Comparison of ENCODE assay signal across 24 mouse cellular contexts in the genomic region with DNA sequence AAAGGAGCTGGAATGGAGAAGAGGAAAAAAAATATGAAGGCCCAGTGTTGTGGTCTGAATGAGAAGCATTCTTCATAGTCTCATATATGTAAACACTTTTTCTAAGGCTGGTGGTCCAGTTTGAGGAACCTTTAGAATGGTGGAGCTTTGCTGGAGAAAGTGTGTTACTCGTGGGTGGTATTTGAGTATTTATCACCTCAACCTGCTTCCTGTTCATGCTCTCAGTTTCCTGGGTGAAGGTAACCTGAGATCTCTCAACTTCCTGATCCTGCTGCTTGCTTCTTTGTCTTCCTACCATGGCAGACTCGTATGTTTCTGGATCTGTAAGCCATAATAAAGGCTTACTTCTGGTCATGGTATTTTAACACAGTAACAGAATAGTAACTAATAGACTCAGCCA.
A peak's percentile ranks its signal among the peaks of the same experiment; 100 is the strongest.
DNase-seq lines count a peak whose midpoint lies in the region; ATAC-seq lines count a peak whose summit lies in the region.
"Had no signal": no experiment of that assay in that cellular context is flagged by ENCODE, and none has a peak within 500 bp of the region (broad histone marks: within the 10 kb centered on the region; RNA-seq: fewer than 3 reads in every experiment).

No protein-coding gene starts in this region.

- peak; percentile 41 for ATAC-seq in CD4-positive, CD25-positive, alpha-beta regulatory T cell, adult 4 months
- ATAC-seq in monocyte, adult 5-6 weeks (replicated peaks; ENCODE audit: insufficient number of reproducible peaks, low FRiP score, low TSS enrichment, poor library complexity, severe bottlenecking) = no peak
- ATAC-seq in kidney, embryonic 16.5 days (ENCODE audit: low FRiP score, low TSS enrichment) = no peak
- ATAC-seq: forebrain, embryonic 14.5 days; forebrain, embryonic 16.5 days had no signal

- H3K36me3 ChIP-seq in kidney, embryonic 16.5 days (ENCODE audit: insufficient read depth, low read length) = no peaks in the 10 kb centered on the region
- H3K36me3 ChIP-seq: embryonic facial prominence, embryonic 13.5 days; embryonic facial prominence, embryonic 15.5 days; forebrain, embryonic 10.5 days; forebrain, embryonic 12.5 days had no signal

- no peak overlapping the region for H3K4me3 ChIP-seq in kidney, embryonic 16.5 days (ENCODE audit: low read length)
- H3K4me3 ChIP-seq: embryonic facial prominence, embryonic 13.5 days; embryonic facial prominence, embryonic 15.5 days; erythroblast, embryonic 14.5 days; forebrain, embryonic 10.5 days; forebrain, embryonic 12.5 days had no signal

- no peaks in the 10 kb centered on the region for H3K4me1 ChIP-seq in kidney, embryonic 16.5 days (ENCODE audit: insufficient read depth, low read length)
- H3K4me1 ChIP-seq: embryonic facial prominence, embryonic 13.5 days; embryonic facial prominence, embryonic 15.5 days; forebrain, embryonic 10.5 days; forebrain, embryonic 12.5 days had no signal

- no peak overlapping the region for H3K9ac ChIP-seq in kidney, embryonic 16.5 days (replicated peaks; ENCODE audit: low read length)
- H3K9ac ChIP-seq: embryonic facial prominence, embryonic 13.5 days; embryonic facial prominence, embryonic 15.5 days; forebrain, embryonic 12.5 days had no signal

- H3K9me3 ChIP-seq in kidney, embryonic 16.5 days (ENCODE audit: low read length) = no peaks in the 10 kb centered on the region
- H3K9me3 ChIP-seq: embryonic facial prominence, embryonic 13.5 days; embryonic facial prominence, embryonic 15.5 days; forebrain, embryonic 10.5 days; forebrain, embryonic 12.5 days had no signal

- 68% methylated on average over 2 of the region's 2 CpGs for WGBS in kidney, embryonic 16.5 days

- H3K27ac ChIP-seq in kidney, embryonic 16.5 days (ENCODE audit: low read length) = no peak overlapping the region
- H3K27ac ChIP-seq: embryonic facial prominence, embryonic 13.5 days; embryonic facial prominence, embryonic 15.5 days; forebrain, embryonic 10.5 days; forebrain, embryonic 12.5 days had no signal

- no peak overlapping the region for H3K4me2 ChIP-seq in kidney, embryonic 16.5 days (replicated peaks; ENCODE audit: low read depth, low read length)
- H3K4me2 ChIP-seq: embryonic facial prominence, embryonic 13.5 days; embryonic facial prominence, embryonic 15.5 days; forebrain, embryonic 12.5 days had no signal

- no peaks in the 10 kb centered on the region for H3K27me3 ChIP-seq in kidney, embryonic 16.5 days (ENCODE audit: insufficient read depth, low read length)
- H3K27me3 ChIP-seq: embryonic facial prominence, embryonic 13.5 days; embryonic facial prominence, embryonic 15.5 days; forebrain, embryonic 12.5 days had no signal

- peak; percentile 0 for DNase-seq in 416B (ENCODE audit: low read depth)
- peak; percentile 7 for DNase-seq in MEL-GATA-1-ER (ENCODE audit: extremely low read depth, low read depth)
- DNase-seq in naive thymus-derived CD4-positive, alpha-beta T cell, adult 2 months (ENCODE audit: low read depth) = peak; percentile 3
- no peak for DNase-seq in layer of hippocampus, postnatal 36 days
- DNase-seq: adrenal gland, adult 2 months; adrenal gland, postnatal 10 days; adrenal gland, postnatal 25 days; cerebellum, adult 11 months; cerebellum, adult 18-20 months; cerebellum, adult 8-10 months; cerebellum, adult 9-11 months; cerebellum, postnatal 14 days; cerebellum, postnatal 36 days; embryo, embryonic 11 days had no signal

Comparison
In these comparisons a context has a peak if more than half of its experiments do, and no peak if none do; other contexts are left out.
1. DNase-seq: peak in 416B (single experiment), MEL-GATA-1-ER (single experiment) and naive thymus-derived CD4-positive, alpha-beta T cell, adult 2 months (single experiment); none in layer of hippocampus, postnatal 36 days (0 of 2).